Mouse (Mus musculus): ENCODE data around the gene Ctsk. TPM values are rescaled to one million over a fixed set of nuclear protein-coding genes. Genes with fewer than 3 reads are reported as not detected.

Gene Ctsk
- 0.34 TPM for polyA plus RNA-seq (2014; fragmentation: Illumina TruSeq; extraction: RNeasy Lipid Tissue Mini Kit (QIAGEN cat#74804); ENCODE audit: low read depth, low replicate concordance)

DNA sequence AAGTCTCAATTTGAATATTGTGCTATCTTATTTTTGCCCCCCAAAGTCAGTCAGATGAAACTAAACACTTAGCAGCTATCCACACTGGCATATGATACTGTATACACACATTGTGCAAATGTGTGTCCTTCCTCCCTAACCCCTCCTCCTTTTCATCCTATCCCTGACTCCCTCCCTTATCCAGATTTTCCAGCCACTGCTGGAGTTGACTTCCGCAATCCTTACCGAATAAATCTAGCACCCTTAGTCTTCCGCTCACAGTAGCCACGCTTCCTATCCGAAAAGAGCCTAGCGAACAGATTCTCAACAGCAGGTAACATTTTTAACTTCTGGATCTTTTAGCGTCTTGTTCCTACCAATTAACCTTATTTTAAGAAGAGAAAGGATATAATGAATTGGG lies at the start of gene Ctsk:
TSS of gene Ctsk (plus strand) at position 233 of the 400 bp plus-strand sequence.

GRCm38 (mm10) chr3:95526622-95527211 lies 27.7 kb downstream of the Ctsk start, which contains the start of gene Ctss:
Ctss (plus strand) TSS chr3:95526786.

Other genes starting within 250 kb of the Ctsk start
- not detected for gene Bnipl, start 248.1 kb upstream of the Ctsk start, polyA plus RNA-seq (2014; fragmentation: Illumina TruSeq; extraction: RNeasy Lipid Tissue Mini Kit (QIAGEN cat#74804); ENCODE audit: low read depth, low replicate concordance)
- gene Mindy1, start 217.9 kb upstream of the Ctsk start, polyA plus RNA-seq (2014; fragmentation: Illumina TruSeq; extraction: RNeasy Lipid Tissue Mini Kit (QIAGEN cat#74804); ENCODE audit: low read depth, low replicate concordance), result 110 TPM
- gene Prune1, start 217.2 kb upstream of the Ctsk start, polyA plus RNA-seq (2014; fragmentation: Illumina TruSeq; extraction: RNeasy Lipid Tissue Mini Kit (QIAGEN cat#74804); ENCODE audit: low read depth, low replicate concordance), result 5.4 TPM
- gene Anxa9, start 192.1 kb upstream of the Ctsk start, polyA plus RNA-seq (2014; fragmentation: Illumina TruSeq; extraction: RNeasy Lipid Tissue Mini Kit (QIAGEN cat#74804); ENCODE audit: low read depth, low replicate concordance), result 0.26 TPM
- 417 TPM for gene Cers2, start 184.5 kb upstream of the Ctsk start, polyA plus RNA-seq (2014; fragmentation: Illumina TruSeq; extraction: RNeasy Lipid Tissue Mini Kit (QIAGEN cat#74804); ENCODE audit: low read depth, low replicate concordance)
- 9.3 TPM for gene Setdb1, start 142.1 kb upstream of the Ctsk start, polyA plus RNA-seq (2014; fragmentation: Illumina TruSeq; extraction: RNeasy Lipid Tissue Mini Kit (QIAGEN cat#74804); ENCODE audit: low read depth, low replicate concordance)
- not detected for gene 4930558C23Rik, start 96.4 kb upstream of the Ctsk start, polyA plus RNA-seq (2014; fragmentation: Illumina TruSeq; extraction: RNeasy Lipid Tissue Mini Kit (QIAGEN cat#74804); ENCODE audit: low read depth, low replicate concordance)
- 23.7 TPM for gene Arnt, start 64.9 kb upstream of the Ctsk start, polyA plus RNA-seq (2014; fragmentation: Illumina TruSeq; extraction: RNeasy Lipid Tissue Mini Kit (QIAGEN cat#74804); ENCODE audit: low read depth, low replicate concordance)
- 61.6 TPM for gene Ctss, start 27.5 kb downstream of the Ctsk start, polyA plus RNA-seq (2014; fragmentation: Illumina TruSeq; extraction: RNeasy Lipid Tissue Mini Kit (QIAGEN cat#74804); ENCODE audit: low read depth, low replicate concordance)
- gene Hormad1, start 60.4 kb downstream of the Ctsk start, polyA plus RNA-seq (2014; fragmentation: Illumina TruSeq; extraction: RNeasy Lipid Tissue Mini Kit (QIAGEN cat#74804); ENCODE audit: low read depth, low replicate concordance), result not detected
- 15.3 TPM for gene Golph3l, start 89.7 kb downstream of the Ctsk start, polyA plus RNA-seq (2014; fragmentation: Illumina TruSeq; extraction: RNeasy Lipid Tissue Mini Kit (QIAGEN cat#74804); ENCODE audit: low read depth, low replicate concordance)
- gene Ensa, start 125.7 kb downstream of the Ctsk start, polyA plus RNA-seq (2014; fragmentation: Illumina TruSeq; extraction: RNeasy Lipid Tissue Mini Kit (QIAGEN cat#74804); ENCODE audit: low read depth, low replicate concordance), result 25.0 TPM
- 113 TPM for gene Mcl1, start 159.5 kb downstream of the Ctsk start, polyA plus RNA-seq (2014; fragmentation: Illumina TruSeq; extraction: RNeasy Lipid Tissue Mini Kit (QIAGEN cat#74804); ENCODE audit: low read depth, low replicate concordance)
- 0.50 TPM for gene Adamtsl4, start 188.7 kb downstream of the Ctsk start, polyA plus RNA-seq (2014; fragmentation: Illumina TruSeq; extraction: RNeasy Lipid Tissue Mini Kit (QIAGEN cat#74804); ENCODE audit: low read depth, low replicate concordance)
- 18.8 TPM for gene Ecm1, start 240.3 kb downstream of the Ctsk start, polyA plus RNA-seq (2014; fragmentation: Illumina TruSeq; extraction: RNeasy Lipid Tissue Mini Kit (QIAGEN cat#74804); ENCODE audit: low read depth, low replicate concordance)

Measured in liver, adult 10 weeks (tissue).